Comparison of ENCODE assay signal across 14 mouse cellular contexts in the genomic region with DNA sequence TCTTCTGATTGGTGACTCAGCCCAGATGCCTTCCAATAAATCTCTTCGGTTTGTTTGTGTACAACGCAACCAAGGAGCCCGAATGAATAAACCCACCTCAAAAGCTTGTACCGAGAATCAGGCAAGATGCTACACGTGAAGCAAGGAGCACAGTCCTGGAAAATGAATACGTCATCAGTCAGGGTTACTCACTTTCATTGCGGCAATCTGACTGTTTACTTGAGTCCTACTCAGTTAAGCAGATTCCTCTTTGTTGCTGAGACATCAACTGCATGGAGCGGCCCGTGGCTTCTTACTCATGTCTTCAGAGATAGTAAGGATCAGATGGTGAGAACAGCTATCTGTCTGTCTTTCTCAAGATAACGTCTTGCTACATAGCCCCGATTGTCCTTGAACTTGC.
DNase-seq lines count a peak whose midpoint lies in the region.
"Had no signal": no experiment of that assay in that cellular context is flagged by ENCODE, and none has a peak within 500 bp of the region (broad histone marks: within the 10 kb centered on the region; RNA-seq: fewer than 3 reads in every experiment).

No protein-coding gene starts in this region.

- DNase-seq in adrenal gland, adult (ENCODE audit: inconsistent age in 2 of 2, low spot score in 1 of 2), result peak; percentile 77 to 90
- no peak for DNase-seq in adrenal gland, postnatal 4 days (ENCODE audit: low spot score in 2 of 2)
- peak; percentile 65 for DNase-seq in adrenal gland, adult 8-10 months
- DNase-seq in adrenal gland, postnatal 25 days, result peak; percentile 11
- no peak for DNase-seq in left cerebral cortex, adult 8-10 months (ENCODE audit: low spot score in 2 of 2)
- no peak for DNase-seq in frontal cortex, postnatal 10 days (ENCODE audit: low spot score in 2 of 2)
- DNase-seq: B cell, adult 2 months; cerebellum, adult 11-12 months; cerebellum, adult 8-10 months; cerebellum, postnatal 10 days; gastrocnemius, postnatal 10 days; gastrocnemius, postnatal 36 days; heart, adult 2 months; kidney, adult 2 months had no signal

Comparison
In these comparisons a context has a peak if more than half of its experiments do, and no peak if none do; other contexts are left out.
1. DNase-seq: peak in adrenal gland, adult (2 of 2), adrenal gland, adult 8-10 months (single experiment) and adrenal gland, postnatal 25 days (single experiment); none in adrenal gland, postnatal 4 days (0 of 2), left cerebral cortex, adult 8-10 months (0 of 2) and frontal cortex, postnatal 10 days (0 of 2).